Mouse (Mus musculus) erythroblast, embryonic 14.5 days (primary cell): Measurements from ENCODE around the gene Herc2.

ENCODE experiments used
- GATA1 ChIP-seq: IDR thresholded peaks from 2 replicates; pipeline ENCODE4 v1.6.1; 2012; ENCODE audit warnings: low read length, inconsistent platforms, mixed read lengths
- TAL1 ChIP-seq: IDR thresholded peaks from 3 replicates; pipeline ENCODE4 v1.6.1; 2012; ENCODE audit warnings: low read length, inconsistent platforms, mixed read lengths

DNA sequence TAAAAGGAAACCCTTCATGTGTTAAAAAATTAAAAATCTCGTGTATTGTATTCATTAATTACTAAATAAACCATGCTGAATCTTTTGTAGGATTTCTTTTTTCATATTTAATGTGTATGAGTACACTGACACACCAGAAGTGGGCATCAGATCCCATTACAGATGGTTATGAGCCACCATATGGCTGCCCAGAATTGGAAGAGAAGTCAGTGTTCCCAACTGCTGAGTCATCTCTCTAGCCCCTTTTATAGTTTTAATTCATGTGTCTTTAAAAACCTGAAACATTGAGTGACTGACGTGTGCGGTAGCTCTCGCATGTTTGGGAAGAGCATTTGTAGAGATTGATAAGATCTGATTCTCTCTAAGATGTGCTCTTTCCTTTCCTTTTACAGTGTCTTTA lies 21.7 kb downstream of the Herc2 start:
- TF ChIP-seq GATA1 (no peak), TAL1 (no peak)
